Mouse (Mus musculus): ENCODE results near the gene Vapb.

- TF ChIP-seq CTCF (IDR thresholded peaks at IDR 0.05; ENCODE audit: low read depth) = no peak
- TF ChIP-seq EP300 (IDR thresholded peaks at IDR 0.05; ENCODE audit: low read depth) = no peak
Measured at GRCm38 (mm10) chr2:173771706-173772105, 34.4 kb downstream of the Vapb start.

Measured in liver, postnatal 0 days (tissue).